Mouse (Mus musculus) stomach, postnatal 0 days (tissue): ENCODE measurements around the gene Arih1. TPM values are rescaled to one million over a fixed set of nuclear protein-coding genes. Genes with fewer than 3 reads are reported as not detected.
"Not testable (repeated sequence)": the region's sequence is repeated elsewhere in the genome, so short reads cannot be mapped to it uniquely, and the experiment has no call there.

ENCODE experiments used
- ATAC-seq: fragments of 200-750 bp; cut with Nextera tagmentation; 2 replicates; pipeline ENCODE4 v1.8.0; 2017; ENCODE audit not compliant: low FRiP score, low TSS enrichment
- DNase-seq: peaks from one replicate; pipeline ENCODE4 v3.0.0-alpha.2; 2016; ENCODE audit warnings: low spot score
- H3K27ac ChIP-seq: fragments of 300-500 bp; sonication (generic); replicated peaks from 2 replicates; pipeline ENCODE4 v1.5.1; 2014; ENCODE audit warnings: mild to moderate bottlenecking, control low read depth
- H3K27me3 ChIP-seq: fragments of 300-500 bp; sonication (generic); 2 replicates; pipeline ENCODE4 v1.6.1; 2014; ENCODE audit warnings: low read length; ENCODE audit not compliant: control insufficient read depth, insufficient read depth
- H3K36me3 ChIP-seq: fragments of 300-500 bp; sonication (generic); 2 replicates; pipeline ENCODE4 v1.6.1; 2014; ENCODE audit warnings: low read length, mixed read lengths; ENCODE audit not compliant: control insufficient read depth, insufficient read depth
- H3K4me1 ChIP-seq: fragments of 300-500 bp; sonication (generic); replicated peaks from 2 replicates; pipeline ENCODE4 v1.6.1; 2014; ENCODE audit warnings: antibody characterized with exemption; ENCODE audit not compliant: control insufficient read depth, insufficient read depth
- H3K4me2 ChIP-seq: fragments of 300-500 bp; sonication (generic); replicated peaks from 2 replicates; pipeline ENCODE4 v1.6.1; 2014; ENCODE audit warnings: low read depth, mild to moderate bottlenecking, control low read depth, moderate library complexity
- H3K4me3 ChIP-seq: fragments of 300-500 bp; sonication (generic); 2 replicates; pipeline ENCODE4 v1.5.1; 2014; ENCODE audit warnings: low read depth, low read length, control low read depth
- H3K9ac ChIP-seq: fragments of 300-500 bp; sonication (generic); 2 replicates; pipeline ENCODE4 v1.6.1; 2014; ENCODE audit warnings: mild to moderate bottlenecking, low read length, control low read depth, mixed read lengths
- H3K9me3 ChIP-seq: fragments of 300-500 bp; sonication (generic); 2 replicates; pipeline ENCODE4 v1.6.1; 2016; ENCODE audit warnings: low read length; ENCODE audit not compliant: control insufficient read depth
- CTCF ChIP-seq: IDR thresholded peaks from 2 replicates; pipeline ENCODE4 v1.5.1; 2016; ENCODE audit warnings: antibody characterized with exemption, low read depth, mild to moderate bottlenecking, moderate library complexity
- EP300 ChIP-seq: optimal IDR thresholded peaks from 2 replicates; pipeline ENCODE3; 2016; ENCODE audit warnings: antibody characterized with exemption
- WGBS: fragments of 180-500 bp; shearing (Covaris S2); extraction: QIAGEN DNeasy Blood & Tissue Kit; methylation state at CpG from one replicate; pipeline ENCODE4 v1.1.7; 2014; 5-methylcytosine and 5-hydroxymethylcytosine counted together
- polyA plus RNA-seq: library from polyadenylated mRNA; unstranded; fragments of >200 nt; fragmentation: Nextera tagmentation; extraction: Ambion mirVana; gene quantifications from 2 replicates; pipeline ENCODE4 v1.2.1, GENCODE M21; 2015

Gene Arih1
- polyA plus RNA-seq, 1 experiment from 2014 or later, result 4.9 TPM

GRCm38 (mm10) chr9:59369220-59369619 is 117.2 kb downstream of the Arih1 start:
- Histone ChIP-seq H3K27me3 (no peaks in the 10 kb centered on the region), H3K27ac (no peak overlapping the region), H3K9me3 (no peaks in the 10 kb centered on the region), H3K4me2 (no peak overlapping the region), H3K4me1 (no peaks in the 10 kb centered on the region), H3K4me3 (no peak overlapping the region), H3K9ac (no peak overlapping the region), H3K36me3 (no peaks in the 10 kb centered on the region)
- WGBS, result 69% methylated on average over 5 of the region's 5 CpGs
- TF ChIP-seq CTCF (no peak), EP300 (no peak)
- no peak for DNase-seq
- no peak for ATAC-seq

GRCm38 (mm10) chr9:59360487-59360886 is 125.9 kb downstream of the Arih1 start:
- H3K9me3 ChIP-seq, DNase-seq, H3K27ac ChIP-seq, H3K4me1 ChIP-seq, H3K4me3 ChIP-seq, H3K27me3 ChIP-seq, H3K9ac ChIP-seq, H3K4me2 ChIP-seq, ATAC-seq, H3K36me3 ChIP-seq: not testable (repeated sequence)
- no CpG with 5 or more reads among the region's 3 CpGs for WGBS

DNA sequence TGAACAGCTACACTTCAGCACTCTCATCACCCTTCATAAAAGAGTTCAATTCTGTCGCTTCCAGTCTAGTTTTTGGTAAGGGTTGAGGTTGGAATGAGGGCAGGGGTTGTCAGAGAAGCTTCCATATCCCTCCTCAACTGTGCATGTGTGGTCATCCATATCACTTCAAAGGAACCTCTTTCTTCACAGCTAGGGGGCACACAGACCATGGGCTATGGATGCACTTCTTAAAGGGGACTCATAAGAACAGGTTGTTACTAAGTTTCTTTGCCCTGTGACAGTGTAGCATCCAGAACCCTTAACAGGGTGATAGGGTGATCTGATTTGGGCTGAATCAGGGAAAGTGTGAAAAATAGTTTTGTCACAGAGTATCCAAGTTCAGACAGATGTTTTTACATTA is 128.4 kb downstream of the Arih1 start:
- TF ChIP-seq CTCF, result peak; percentile 54
- H3K27me3 ChIP-seq, result not testable (repeated sequence)
- WGBS, result 65% methylated on average over 1 of the region's 1 CpGs

DNA sequence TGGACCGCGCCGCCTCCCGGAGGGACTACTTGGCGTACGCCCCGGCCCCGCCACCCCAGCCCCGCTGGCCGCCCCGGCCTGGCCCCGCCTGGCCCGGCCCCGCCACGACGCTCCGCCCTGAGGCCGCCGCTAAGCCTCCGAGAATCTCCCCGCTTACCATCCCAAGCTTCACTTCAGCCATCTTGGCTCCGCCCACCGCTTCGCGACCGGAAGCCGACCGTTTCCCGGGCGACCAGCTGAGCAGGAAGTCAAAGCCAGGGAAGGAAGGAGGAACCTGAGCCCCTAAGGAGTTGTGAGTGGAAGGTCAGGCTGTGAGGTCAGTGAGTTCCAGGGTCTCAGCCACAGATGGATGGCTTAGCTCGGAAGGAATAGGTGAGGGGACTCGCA is 133.2 kb downstream of the Arih1 start, which contains the start of gene Bbs4:
TSS of gene Bbs4 (minus strand) at position 256 of the 387 bp plus-strand sequence.
- ATAC-seq, result peak; percentile 96
- under 1% methylated on average over 30 of the region's 32 CpGs for WGBS

More for the DNA sequence above, 128.4 kb downstream of the Arih1 start:
- not testable (repeated sequence) for H3K4me1 ChIP-seq, ATAC-seq, H3K36me3 ChIP-seq, H3K9me3 ChIP-seq, H3K4me2 ChIP-seq, DNase-seq, H3K27ac ChIP-seq, H3K9ac ChIP-seq, H3K4me3 ChIP-seq

DNA sequence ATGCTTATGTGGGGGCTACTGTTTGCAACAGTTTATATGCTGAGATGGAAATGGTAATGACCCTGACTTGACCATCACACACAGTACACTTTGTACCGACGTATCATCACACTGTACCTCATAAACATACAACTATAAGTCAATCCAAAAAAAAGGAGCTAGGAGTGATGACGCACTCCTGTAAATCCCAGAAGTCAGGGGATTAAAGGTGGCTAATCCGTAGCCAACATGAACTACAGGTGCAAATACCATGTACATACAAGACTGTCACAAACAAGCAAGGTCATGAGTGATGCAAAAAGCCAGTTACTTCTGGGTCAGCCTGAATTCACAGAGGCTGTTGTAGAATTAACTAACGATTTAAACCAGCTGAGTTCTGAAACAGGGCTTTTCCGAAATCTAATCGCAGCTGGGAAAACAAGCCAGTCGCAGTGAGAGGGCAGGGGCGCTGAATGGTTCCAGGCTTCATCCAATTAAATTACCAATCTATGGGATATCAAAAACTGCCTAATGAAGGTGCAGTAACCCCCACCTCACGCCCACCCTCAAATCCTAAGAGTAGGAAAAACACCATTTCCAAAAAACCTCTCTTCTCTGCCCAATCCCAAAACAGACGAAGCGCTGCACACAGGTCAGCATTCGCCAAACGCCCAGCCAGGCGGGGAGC is 133.7 kb downstream of the Arih1 start:
- Histone ChIP-seq H3K9ac (peak overlapping the region; percentile 79), H3K4me1 (no peaks in the 10 kb centered on the region), H3K4me2 (peak overlapping the region; percentile 67), H3K27me3 (no peaks in the 10 kb centered on the region), H3K9me3 (no peaks in the 10 kb centered on the region), H3K27ac (peak overlapping the region; percentile 89), H3K4me3 (peak overlapping the region; percentile 70), H3K36me3 (no peaks in the 10 kb centered on the region)
- ATAC-seq, result peak; percentile 16; the same call in 1 of the 2 replicates
- no peak for DNase-seq
- 7% methylated on average over 15 of the region's 15 CpGs for whole genome bisulfite sequencing
- TF ChIP-seq CTCF (no peak), EP300 (no peak)

More for the DNA sequence above, 133.2 kb downstream of the Arih1 start, which contains the start of gene Bbs4:
- Histone ChIP-seq H3K9ac (peak within 1 kb of the TSS; percentile 79), H3K27ac (peak within 1 kb of the TSS; percentile 89), H3K4me2 (peak within 1 kb of the TSS; percentile 67), H3K36me3 (no peaks in the 10 kb centered on the region), H3K4me3 (peak within 1 kb of the TSS; percentile 70), H3K4me1 (no peaks in the 10 kb centered on the region), H3K9me3 (no peaks in the 10 kb centered on the region), H3K27me3 (no peaks in the 10 kb centered on the region)
- TF ChIP-seq CTCF, result no peak
- TF ChIP-seq EP300, result no peak
- DNase-seq, result peak; percentile 95

DNA sequence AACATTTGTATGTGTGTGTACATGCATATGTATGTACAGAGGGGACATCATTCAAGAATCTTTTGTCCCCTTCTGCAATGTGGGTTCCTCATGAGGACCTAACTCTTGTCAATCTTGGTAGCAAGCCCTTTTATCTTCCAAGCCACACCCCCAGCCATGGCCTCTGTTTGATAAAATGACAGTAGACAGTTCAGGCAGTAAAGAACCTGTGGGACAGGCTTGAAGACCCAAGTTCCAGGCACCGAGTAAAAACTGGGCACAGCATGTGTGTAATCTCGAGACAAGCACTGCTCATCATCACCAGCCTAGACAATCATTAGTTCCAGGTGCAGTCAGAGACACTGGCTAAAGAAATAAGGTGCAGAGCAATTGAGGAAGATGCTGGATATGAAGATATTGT is 140.2 kb downstream of the Arih1 start:
- WGBS, result 61% methylated on average over 2 of the region's 2 CpGs
- TF ChIP-seq EP300 (no peak), CTCF (no peak)
- Histone ChIP-seq H3K4me1 (no peaks in the 10 kb centered on the region), H3K27ac (no peak overlapping the region), H3K4me3 (no peak overlapping the region), H3K4me2 (no peak overlapping the region), H3K9me3 (no peaks in the 10 kb centered on the region), H3K27me3 (no peaks in the 10 kb centered on the region), H3K9ac (no peak overlapping the region), H3K36me3 (no peaks in the 10 kb centered on the region)
- DNase-seq (no peak), ATAC-seq (no peak)
